Mouse (Mus musculus) T-helper 2 cell (primary cell): Measurements from ENCODE around the gene Ssxb1.
"Not testable (repeated sequence)": the region's sequence is repeated elsewhere in the genome, so short reads cannot be mapped to it uniquely, and the experiment has no call there.

ENCODE experiments used
- in situ Hi-C: fragments of 300-600 bp; cut with MboI, MseI; formaldehyde crosslinking; loops from one replicate; pipeline ENCODE4 v1.15.1; 2025; ENCODE audit warnings: high pct_unique_total_duplicates

Ssxb1 gene

GRCm38 (mm10) chrX:8413005-8413404, at the start of gene Ssxb1:
Gene Ssxb1, plus strand, starts transcription at chrX:8413305.
- in situ Hi-C loops = not testable (repeated sequence)

- in situ Hi-C loops = not testable (repeated sequence)
Observed at GRCm38 (mm10) chrX:8366678-8367077, 46.4 kb upstream of the Ssxb1 start, which contains the start of gene Ssxb9. Gene Ssxb9, plus strand, starts transcription at chrX:8366978.

GRCm38 (mm10) chrX:8461626-8462025, 48.5 kb downstream of the Ssxb1 start, which contains the start of gene Ssxb2:
Gene Ssxb2, minus strand, starts transcription at chrX:8461726.
- in situ Hi-C loops = not testable (repeated sequence)
